Mouse (Mus musculus) embryonic facial prominence, embryonic 11.5 days (tissue): ENCODE measurements around the gene Def6. TPM values are rescaled to one million over a fixed set of nuclear protein-coding genes. Genes with fewer than 3 reads are reported as not detected.
A peak's percentile ranks its signal among the peaks of the same experiment; 100 is the strongest.

ENCODE experiments used
- ATAC-seq: fragments of 200-750 bp; cut with Nextera tagmentation; replicated peaks from 2 replicates; pipeline ENCODE4 v1.8.0; 2017; ENCODE audit warnings: low read depth; ENCODE audit not compliant: insufficient number of reproducible peaks, low FRiP score, low TSS enrichment
- DNase-seq: peaks from one replicate; pipeline ENCODE4 v3.0.0-alpha.2; 2015; ENCODE audit warnings: low spot score
- H3K27ac ChIP-seq: fragments of 300-500 bp; sonication (generic); replicated peaks from 2 replicates; pipeline ENCODE4 v1.5.1; 2014; ENCODE audit warnings: mild to moderate bottlenecking, low read depth, low read length, control low read depth
- H3K27me3 ChIP-seq: fragments of 300-500 bp; sonication (generic); 2 replicates; pipeline ENCODE4 v1.6.1; 2014; ENCODE audit warnings: mild to moderate bottlenecking, low read length, moderate library complexity, mixed read lengths; ENCODE audit not compliant: control insufficient read depth, insufficient read depth
- H3K36me3 ChIP-seq: fragments of 300-500 bp; sonication (generic); replicated peaks from 2 replicates; pipeline ENCODE4 v1.6.1; 2014; ENCODE audit warnings: low read depth, mild to moderate bottlenecking, low read length, moderate library complexity, mixed read lengths; ENCODE audit not compliant: control insufficient read depth, insufficient read depth
- H3K4me1 ChIP-seq: fragments of 300-500 bp; sonication (generic); 2 replicates; pipeline ENCODE4 v1.6.1; 2014; ENCODE audit warnings: low read length, mixed read lengths; ENCODE audit not compliant: control insufficient read depth, insufficient read depth
- H3K4me2 ChIP-seq: fragments of 300-500 bp; sonication (generic); 2 replicates; pipeline ENCODE4 v1.6.1; 2014; ENCODE audit warnings: low read depth, mild to moderate bottlenecking, control low read depth, low read length, moderate library complexity
- H3K4me3 ChIP-seq: fragments of 300-500 bp; sonication (generic); 2 replicates; pipeline ENCODE4 v1.5.1; 2014; ENCODE audit warnings: low read depth, low read length, control low read depth
- H3K9ac ChIP-seq: fragments of 300-500 bp; sonication (generic); replicated peaks from 2 replicates; pipeline ENCODE4 v1.6.1; 2014; ENCODE audit warnings: mild to moderate bottlenecking, control low read depth, low read length
- H3K9me3 ChIP-seq: fragments of 300-500 bp; sonication (generic); replicated peaks from 2 replicates; pipeline ENCODE4 v1.6.1; 2016; ENCODE audit warnings: mild to moderate bottlenecking, low read length, inconsistent platforms, mixed read lengths; ENCODE audit not compliant: control insufficient read depth
- WGBS: fragments of 180-500 bp; shearing (Covaris S2); extraction: QIAGEN DNeasy Blood & Tissue Kit; methylation state at CpG from one replicate; pipeline ENCODE4 v1.1.7; 2014; 5-methylcytosine and 5-hydroxymethylcytosine counted together
- polyA plus RNA-seq: library from polyadenylated mRNA; unstranded; fragments of >200 nt; fragmentation: Nextera tagmentation; extraction: Ambion mirVana; gene quantifications from 2 replicates; pipeline ENCODE4 v1.2.1, GENCODE M21; 2014

The Def6 gene
- polyA plus RNA-seq, 1 experiment from 2014 or later: 3.0 TPM

DNA sequence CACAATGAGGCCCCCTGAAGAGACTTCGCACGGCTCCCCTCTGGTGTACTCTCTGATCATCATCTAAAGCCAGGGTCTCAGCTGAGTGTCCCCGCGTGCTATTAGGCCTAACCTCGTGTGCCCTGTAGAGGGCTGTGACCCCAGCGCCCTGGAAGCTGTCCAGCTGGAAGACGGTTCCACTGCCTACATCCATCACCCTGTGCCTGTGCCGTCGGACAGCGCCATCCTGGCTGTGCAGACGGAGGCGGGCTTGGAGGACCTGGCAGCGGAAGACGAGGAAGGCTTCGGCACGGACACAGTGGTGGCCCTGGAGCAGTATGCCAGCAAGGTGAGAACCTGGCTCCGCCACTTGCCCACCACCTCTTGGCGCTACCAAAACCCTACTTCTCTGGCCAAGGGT, 9.9 kb upstream of the Def6 start:
- Histone ChIP-seq H3K27me3 (no peaks in the 10 kb centered on the region), H3K9me3 (no peaks in the 10 kb centered on the region), H3K27ac (no peak overlapping the region), H3K4me3 (no peak overlapping the region), H3K9ac (no peak overlapping the region), H3K4me1 (no peaks in the 10 kb centered on the region; the same call in 1 of the 2 replicates), H3K4me2 (no peak overlapping the region), H3K36me3 (peaks cover 7% of the 10 kb centered on the region)
- WGBS: 83% methylated on average over 18 of the region's 18 CpGs
- no peak for DNase-seq
- ATAC-seq: no peak

DNA sequence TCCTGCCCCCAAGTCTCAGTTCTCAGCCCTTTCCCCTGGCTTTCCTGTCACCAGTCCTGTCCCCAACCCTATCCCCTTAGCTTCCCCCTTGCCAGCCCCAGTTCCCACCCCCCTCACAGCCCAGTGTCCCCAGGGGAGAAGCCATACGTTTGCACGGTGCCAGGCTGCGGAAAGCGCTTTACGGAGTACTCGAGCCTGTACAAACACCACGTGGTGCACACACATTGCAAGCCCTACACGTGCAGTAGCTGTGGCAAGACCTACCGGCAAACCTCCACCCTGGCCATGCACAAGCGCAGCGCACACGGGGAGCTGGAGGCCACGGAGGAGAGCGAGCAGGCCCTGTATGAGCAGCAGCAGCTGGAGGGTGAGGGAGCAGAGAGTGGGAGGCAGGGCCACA, 5.6 kb upstream of the Def6 start:
- no peak overlapping the region for H3K4me3 ChIP-seq
- 80% methylated on average over 14 of the region's 14 CpGs for WGBS
- H3K9ac ChIP-seq: no peak overlapping the region
- H3K27me3 ChIP-seq: no peaks in the 10 kb centered on the region
- no peak overlapping the region for H3K27ac ChIP-seq
- ATAC-seq (no peak), DNase-seq (no peak)
- no peak overlapping the region for H3K4me2 ChIP-seq
- H3K9me3 ChIP-seq: no peaks in the 10 kb centered on the region
- peaks cover 7% of the 10 kb centered on the region for H3K36me3 ChIP-seq
- no peaks in the 10 kb centered on the region for H3K4me1 ChIP-seq

DNA sequence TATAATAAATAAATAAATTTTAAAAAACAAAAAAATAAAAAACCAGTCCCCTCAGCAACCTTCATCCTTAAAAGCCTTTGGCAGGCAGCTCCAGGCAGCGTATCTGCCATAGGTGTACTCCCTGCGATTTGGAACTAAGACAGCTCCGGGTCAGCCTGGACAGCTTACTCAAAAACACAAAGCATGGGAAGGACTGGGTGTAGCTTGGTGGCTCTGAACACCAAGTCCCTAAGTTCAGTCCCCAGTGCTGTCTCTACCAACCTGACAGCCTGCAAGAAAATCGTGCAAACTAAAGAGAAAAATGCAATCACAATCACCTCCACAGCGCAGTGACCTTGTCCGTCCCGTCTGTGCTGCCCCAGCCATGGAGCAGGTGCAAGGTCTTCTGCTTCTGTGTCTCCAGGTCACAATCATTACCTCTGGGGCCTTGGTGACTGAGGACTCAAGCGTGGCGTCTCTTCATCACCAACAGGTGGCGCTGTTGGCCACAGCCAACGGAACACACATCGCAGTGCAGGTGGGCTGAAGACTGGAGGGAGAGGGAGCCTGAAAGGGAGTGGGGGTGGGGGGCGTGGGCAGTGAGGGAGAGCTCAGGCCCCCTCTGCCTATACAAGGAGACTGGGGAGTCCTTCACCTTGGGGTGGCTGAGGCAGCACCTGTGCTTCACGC, 3.4 kb upstream of the Def6 start:
- Histone ChIP-seq H3K9ac (no peak overlapping the region), H3K4me3 (no peak overlapping the region), H3K9me3 (no peaks in the 10 kb centered on the region), H3K27me3 (no peaks in the 10 kb centered on the region), H3K4me1 (peaks cover 4% of the 10 kb centered on the region), H3K4me2 (no peak overlapping the region), H3K27ac (no peak overlapping the region), H3K36me3 (peaks cover under 1% of the 10 kb centered on the region; the same call in 1 of the 2 replicates)
- ATAC-seq (no peak), DNase-seq (peak; percentile 73)
- WGBS: 38% methylated on average over 14 of the region's 14 CpGs

DNA sequence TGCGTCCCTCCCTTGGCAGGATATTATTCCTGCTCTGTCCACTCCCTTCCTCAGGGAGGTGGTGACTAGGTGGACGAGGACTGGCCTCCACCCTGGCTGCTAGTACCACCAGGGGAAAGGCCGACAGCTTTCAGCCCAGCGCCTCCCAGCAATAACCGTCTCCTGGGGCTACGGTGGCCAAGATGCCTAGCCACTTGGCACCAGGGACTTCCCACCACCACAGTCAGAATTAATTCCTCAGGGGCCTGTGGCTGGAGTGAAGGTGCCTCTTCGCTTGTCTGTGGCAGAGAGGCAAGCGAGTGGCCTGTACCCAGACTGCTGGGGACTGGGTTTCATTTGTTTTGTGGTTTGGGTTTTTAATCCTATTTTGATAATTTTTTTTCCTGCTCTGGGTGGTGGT, 2.1 kb upstream of the Def6 start:
- no peaks in the 10 kb centered on the region for H3K27me3 ChIP-seq
- DNase-seq (no peak), ATAC-seq (no peak)
- no peaks in the 10 kb centered on the region for H3K36me3 ChIP-seq
- 93% methylated on average over 8 of the region's 8 CpGs for WGBS
- peaks cover 4% of the 10 kb centered on the region for H3K4me1 ChIP-seq
- H3K9ac ChIP-seq: no peak overlapping the region
- H3K27ac ChIP-seq: no peak overlapping the region
- H3K9me3 ChIP-seq: no peaks in the 10 kb centered on the region
- no peak overlapping the region for H3K4me2 ChIP-seq
- no peak overlapping the region for H3K4me3 ChIP-seq

DNA sequence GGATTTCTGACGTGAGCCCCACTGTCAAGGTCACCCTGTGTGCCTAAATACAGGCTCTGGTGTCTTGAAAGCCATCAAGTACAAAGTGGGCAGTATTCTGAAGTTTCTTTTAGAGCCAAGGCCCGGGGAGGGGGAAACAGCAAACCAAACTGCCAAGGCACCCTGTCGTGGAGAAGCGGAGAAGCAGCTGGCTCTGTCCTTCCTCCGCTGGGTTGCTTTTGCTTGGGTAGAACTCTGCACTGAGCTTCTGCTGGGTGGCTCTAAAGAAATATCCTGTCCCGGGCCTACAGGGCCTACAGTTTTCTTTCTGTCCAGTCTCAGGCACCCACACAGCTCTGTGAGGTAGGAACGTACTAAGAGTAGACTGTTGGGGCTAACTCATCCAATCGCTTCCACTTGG, 486 bp upstream of the Def6 start:
- Histone ChIP-seq H3K27ac (peak overlapping the region; percentile 29), H3K27me3 (no peaks in the 10 kb centered on the region), H3K4me3 (no peak overlapping the region), H3K36me3 (no peaks in the 10 kb centered on the region), H3K4me2 (no peak overlapping the region), H3K9me3 (no peaks in the 10 kb centered on the region), H3K9ac (peak overlapping the region; percentile 25; the same call in 1 of the 2 replicates), H3K4me1 (peaks cover 4% of the 10 kb centered on the region)
- ATAC-seq: peak; percentile 5; the same call in 1 of the 2 replicates
- WGBS: 68% methylated on average over 8 of the region's 8 CpGs
- DNase-seq: no peak

DNA sequence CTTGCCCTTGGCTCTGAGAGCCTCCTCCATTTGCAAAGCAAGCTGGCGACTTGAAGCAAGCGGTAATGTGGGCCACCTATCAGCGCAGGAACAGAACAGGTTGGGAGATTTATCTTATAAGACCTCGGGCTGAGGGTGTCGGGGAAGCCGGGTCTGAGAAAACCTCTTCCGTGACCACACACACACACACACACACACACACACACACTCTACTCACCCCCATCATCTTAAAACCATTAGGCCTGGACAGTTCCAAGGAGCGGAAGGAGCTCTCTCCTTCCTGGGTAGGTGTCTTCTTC, 685 bp downstream of the Def6 start:
- DNase-seq (no peak), ATAC-seq (no peak)
- H3K36me3 ChIP-seq: no peaks in the 10 kb centered on the region
- H3K9ac ChIP-seq: peak overlapping the region; percentile 48; the same call in 1 of the 2 replicates
- H3K27me3 ChIP-seq: no peaks in the 10 kb centered on the region
- peak overlapping the region; percentile 47; the same call in 1 of the 2 replicates for H3K4me2 ChIP-seq
- H3K4me3 ChIP-seq: no peak overlapping the region
- 72% methylated on average over 8 of the region's 8 CpGs for WGBS
- H3K4me1 ChIP-seq: peaks cover 4% of the 10 kb centered on the region
- H3K27ac ChIP-seq: no peak overlapping the region
- H3K9me3 ChIP-seq: no peaks in the 10 kb centered on the region

DNA sequence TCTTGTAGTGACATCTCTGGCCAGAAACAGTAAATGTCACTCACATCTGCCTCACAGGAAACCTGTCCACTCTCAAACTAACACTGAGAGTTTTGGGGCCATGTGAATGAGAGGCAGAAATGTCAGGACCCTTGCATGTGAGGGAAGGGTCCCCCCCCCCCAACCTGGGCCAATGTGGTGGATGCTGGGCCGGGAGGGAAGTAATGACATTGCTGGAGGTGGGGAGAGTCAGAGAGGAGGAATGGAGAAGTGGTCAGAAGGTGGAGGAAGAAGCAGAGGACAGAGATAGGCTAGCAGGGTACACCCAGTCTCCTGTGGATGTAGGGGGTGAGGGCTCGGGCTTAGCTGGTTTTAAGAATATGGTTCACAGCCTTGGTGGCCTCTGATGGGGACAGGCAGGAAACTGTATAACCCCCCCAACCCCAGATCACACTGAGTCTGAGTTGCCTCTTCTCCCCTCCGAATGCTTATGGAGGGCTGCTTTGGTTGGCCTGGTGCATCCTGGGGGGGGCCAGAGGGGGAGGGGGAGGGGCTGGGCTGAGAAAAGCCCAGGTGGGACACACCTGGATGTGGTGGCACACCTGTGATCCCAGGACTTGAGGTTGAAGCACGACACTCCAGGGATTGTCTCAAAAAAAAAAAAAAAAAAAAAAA, 2.0 kb downstream of the Def6 start:
- H3K27ac ChIP-seq: no peak overlapping the region
- H3K9ac ChIP-seq: no peak overlapping the region
- H3K4me3 ChIP-seq: no peak overlapping the region
- H3K36me3 ChIP-seq: no peaks in the 10 kb centered on the region
- no peaks in the 10 kb centered on the region for H3K27me3 ChIP-seq
- H3K4me1 ChIP-seq: peaks cover 4% of the 10 kb centered on the region
- DNase-seq (no peak), ATAC-seq (no peak)
- H3K4me2 ChIP-seq: no peak overlapping the region
- no peaks in the 10 kb centered on the region for H3K9me3 ChIP-seq
- 71% methylated on average over 4 of the region's 4 CpGs for WGBS

DNA sequence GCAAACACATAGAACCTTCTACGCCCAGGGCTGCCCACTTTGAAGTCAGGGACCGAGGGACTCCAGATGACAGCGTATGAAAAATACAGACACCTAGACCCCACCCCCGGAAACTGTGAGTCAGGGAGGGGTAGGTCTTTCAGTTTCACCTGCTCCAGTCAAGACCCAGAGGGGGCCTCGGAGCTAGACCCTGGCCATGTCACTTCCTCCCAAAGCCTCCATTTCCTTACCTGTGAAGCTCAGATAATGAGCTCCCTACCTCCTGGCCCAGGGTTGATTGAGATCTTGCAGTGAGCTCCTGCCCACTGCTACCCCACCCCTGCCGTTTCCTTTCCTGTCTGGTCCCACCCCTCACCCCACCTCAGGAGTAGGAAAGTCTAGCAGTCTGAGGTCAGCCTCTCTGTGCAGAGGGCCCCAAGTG, 4.4 kb downstream of the Def6 start:
- 84% methylated on average over 6 of the region's 6 CpGs for WGBS
- ATAC-seq (no peak), DNase-seq (no peak)
- H3K4me3 ChIP-seq: no peak overlapping the region
- peaks cover 4% of the 10 kb centered on the region for H3K4me1 ChIP-seq
- H3K4me2 ChIP-seq: no peak overlapping the region
- no peak overlapping the region for H3K9ac ChIP-seq
- H3K27ac ChIP-seq: no peak overlapping the region
- H3K36me3 ChIP-seq: no peaks in the 10 kb centered on the region
- H3K9me3 ChIP-seq: no peaks in the 10 kb centered on the region
- H3K27me3 ChIP-seq: no peaks in the 10 kb centered on the region
